Mouse (Mus musculus): ENCODE measurements around the gene Itk. TPM values are rescaled to one million over a fixed set of nuclear protein-coding genes. Genes with fewer than 3 reads are reported as not detected.

Itk gene
- polyA plus RNA-seq (2015; fragmentation: Nextera tagmentation; extraction: Ambion mirVana), result 0.02 and 0.05 TPM in 2 replicates

DNA sequence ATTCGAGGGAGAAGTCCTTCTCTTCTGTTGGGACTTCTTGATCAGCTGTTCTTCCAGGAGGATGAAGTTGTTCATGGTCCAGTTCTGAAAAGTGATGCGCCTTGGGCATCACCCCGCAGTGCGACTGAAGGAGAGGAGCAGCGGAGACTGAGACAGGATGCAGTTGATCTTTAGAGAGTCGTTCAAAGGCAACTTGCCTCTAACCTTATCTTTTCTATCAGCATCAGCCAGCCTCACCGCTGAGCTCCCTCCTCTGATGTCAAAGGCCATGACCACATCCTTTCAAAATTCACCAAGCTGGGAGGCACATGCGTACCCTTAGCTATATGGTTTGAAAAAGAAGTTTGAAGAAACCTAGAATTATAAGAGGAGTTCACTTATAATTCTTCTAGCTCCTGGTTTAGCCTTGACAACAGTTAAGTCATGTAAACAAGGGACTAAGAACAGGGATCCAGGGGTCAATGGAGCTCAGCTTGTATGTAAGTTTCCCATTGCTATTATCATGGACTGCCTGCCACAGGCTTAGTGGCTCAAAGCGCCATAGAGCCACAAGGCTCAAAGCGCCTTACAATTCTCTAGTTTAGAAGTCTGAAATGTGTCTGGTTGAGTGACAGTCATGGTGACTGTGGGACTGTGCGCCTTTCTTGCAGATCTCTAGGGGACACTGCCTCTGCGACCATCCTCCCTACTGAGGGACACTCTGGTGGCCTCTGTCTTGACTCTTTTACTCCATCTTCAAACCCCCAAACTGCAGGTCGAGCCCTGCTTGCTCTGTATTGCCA lies at the start of gene Itk:
TSS of gene Itk (minus strand) at position 180 of the 782 bp plus-strand sequence.

DNA sequence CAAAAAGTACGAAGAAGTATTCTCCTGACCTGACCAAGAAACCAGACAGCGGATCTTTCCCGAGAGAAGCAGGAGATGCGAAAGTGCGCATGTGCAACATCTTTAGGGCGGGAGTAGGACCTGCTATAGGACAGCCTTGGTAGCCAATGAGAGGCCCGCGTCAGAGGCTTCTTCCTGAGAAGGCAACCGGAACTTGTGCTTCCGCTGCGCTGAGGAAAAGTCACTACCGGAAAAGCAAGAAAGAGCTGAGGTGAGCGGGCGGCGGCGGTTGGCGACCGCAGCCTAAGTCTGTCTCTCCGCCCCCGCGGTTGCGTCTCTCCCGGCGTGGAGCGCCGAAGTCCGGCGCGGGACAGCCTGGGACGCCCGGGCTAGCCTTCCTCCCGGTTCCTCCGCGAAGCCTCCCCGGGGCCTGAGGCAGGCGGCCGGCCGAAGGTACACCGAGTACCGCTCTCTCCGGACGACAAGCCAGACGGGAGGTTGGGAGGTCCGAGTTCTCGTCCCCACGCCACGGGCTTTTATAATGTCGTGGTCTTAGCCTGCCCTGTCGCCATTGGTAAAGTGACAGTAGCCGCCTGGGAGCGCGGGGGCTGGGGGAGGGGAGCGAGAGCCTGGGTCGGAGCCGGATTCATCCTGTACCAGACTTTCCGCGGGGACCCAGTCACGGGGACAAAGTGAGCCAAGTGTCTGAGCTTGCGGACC lies 47.6 kb upstream of the Itk start, which contains the start of gene Med7:
TSS of gene Med7 (plus strand) at position 166 of the 699 bp plus-strand sequence.

DNA sequence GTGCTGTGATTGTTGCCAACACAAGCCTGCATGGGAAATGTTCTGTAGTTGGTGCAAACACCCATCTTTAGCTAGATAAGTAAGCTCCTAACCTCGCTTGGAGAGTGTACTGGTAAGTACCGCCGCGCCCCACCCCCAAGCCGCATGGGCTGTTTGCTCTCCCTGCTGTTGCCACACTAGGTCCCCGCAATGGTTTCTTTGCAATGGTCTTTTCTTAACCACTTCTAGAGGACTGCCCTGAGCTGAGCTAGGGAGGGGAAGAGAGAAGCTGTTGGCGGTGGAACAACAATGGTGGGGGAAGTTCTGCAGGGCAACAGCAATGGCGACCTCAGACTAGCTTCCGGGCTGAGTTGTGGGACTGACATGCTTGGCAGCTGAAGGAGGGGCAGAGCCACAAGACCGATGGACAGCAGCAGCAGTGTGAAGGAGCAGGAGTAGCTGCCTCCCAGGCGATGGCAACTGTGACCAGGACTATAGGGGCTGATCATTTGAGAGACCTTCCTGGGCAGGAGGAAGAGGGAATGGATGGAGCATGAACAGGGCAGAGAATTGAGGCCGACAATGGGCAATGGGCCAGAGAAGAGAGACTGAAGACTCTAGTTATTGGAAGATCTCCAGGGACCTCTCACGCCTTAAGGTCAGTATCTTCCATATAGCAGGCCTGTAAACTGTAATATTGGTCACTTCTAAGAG lies 7.0 kb upstream of the Itk start, which contains the start of gene Fam71b:
TSS of gene Fam71b (plus strand) at position 393 of the 693 bp plus-strand sequence.

DNA sequence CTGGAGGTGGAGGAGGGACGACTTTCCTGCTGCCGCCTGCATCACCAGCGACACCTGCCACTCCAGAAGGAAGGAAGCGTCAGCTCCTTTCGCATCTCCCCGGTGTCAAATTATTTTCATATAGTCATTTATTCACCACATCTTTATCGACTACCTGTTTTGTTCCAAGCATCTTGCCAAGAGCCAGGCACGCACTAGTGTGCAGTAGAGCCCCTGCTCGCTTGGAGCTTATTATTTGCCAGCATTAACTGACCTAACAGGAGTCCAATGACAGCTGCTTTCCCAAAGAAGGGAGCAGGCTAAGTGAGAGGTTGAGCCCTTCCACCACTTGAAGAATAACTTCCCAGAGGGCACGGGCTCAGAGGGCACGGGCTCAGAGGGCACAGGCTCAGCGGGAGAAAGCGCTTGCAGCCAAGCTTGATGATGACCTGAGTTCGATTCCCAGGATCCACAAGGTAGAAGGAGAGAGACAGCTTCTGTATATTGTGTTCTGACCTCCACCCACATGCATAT lies 76.7 kb downstream of the Itk start, which contains the start of gene Cyfip2:
TSS of gene Cyfip2 (minus strand) at position 337 of the 513 bp plus-strand sequence.

Other genes with a start within 250 kb of the Itk start
- gene Nipal4, start 223.0 kb downstream of the Itk start, polyA plus RNA-seq (2015; fragmentation: Nextera tagmentation; extraction: Ambion mirVana), result 117 and 131 TPM in 2 replicates
- 0.07 TPM in 1 of 2 replicates, not detected in the other for gene Fndc9, start 154.0 kb downstream of the Itk start, polyA plus RNA-seq (2015; fragmentation: Nextera tagmentation; extraction: Ambion mirVana)
- 1.5 and 1.8 TPM in 2 replicates for gene Cyfip2, start 76.7 kb downstream of the Itk start, polyA plus RNA-seq (2015; fragmentation: Nextera tagmentation; extraction: Ambion mirVana)
- not detected in 2 replicates for gene Fam71b, start 7.0 kb upstream of the Itk start, polyA plus RNA-seq (2015; fragmentation: Nextera tagmentation; extraction: Ambion mirVana)
- 46.7 and 48.8 TPM in 2 replicates for gene Med7, start 47.4 kb upstream of the Itk start, polyA plus RNA-seq (2015; fragmentation: Nextera tagmentation; extraction: Ambion mirVana)
- gene Havcr2, start 65.4 kb upstream of the Itk start, polyA plus RNA-seq (2015; fragmentation: Nextera tagmentation; extraction: Ambion mirVana), result 0.26 and 0.57 TPM in 2 replicates
- gene Gm12169, start 134.7 kb upstream of the Itk start, polyA plus RNA-seq (2015; fragmentation: Nextera tagmentation; extraction: Ambion mirVana), result not detected in 2 replicates
- not detected in 2 replicates for gene BC053393, start 182.0 kb upstream of the Itk start, polyA plus RNA-seq (2015; fragmentation: Nextera tagmentation; extraction: Ambion mirVana)
- not detected in 2 replicates for gene Dppa1, start 239.7 kb upstream of the Itk start, polyA plus RNA-seq (2015; fragmentation: Nextera tagmentation; extraction: Ambion mirVana)